Mouse (Mus musculus) liver, postnatal 0 days (tissue): ENCODE results near the gene Il27.

Source experiments
- CTCF ChIP-seq: sonication (generic); IDR thresholded peaks from 2 replicates; pipeline ENCODE4 v1.5.1; 2016; ENCODE audit warnings: antibody characterized with exemption, low read depth
- EP300 ChIP-seq: IDR thresholded peaks from 2 replicates; pipeline ENCODE4 v1.6.1; 2016; ENCODE audit warnings: antibody characterized with exemption, low read depth, mild to moderate bottlenecking

DNA sequence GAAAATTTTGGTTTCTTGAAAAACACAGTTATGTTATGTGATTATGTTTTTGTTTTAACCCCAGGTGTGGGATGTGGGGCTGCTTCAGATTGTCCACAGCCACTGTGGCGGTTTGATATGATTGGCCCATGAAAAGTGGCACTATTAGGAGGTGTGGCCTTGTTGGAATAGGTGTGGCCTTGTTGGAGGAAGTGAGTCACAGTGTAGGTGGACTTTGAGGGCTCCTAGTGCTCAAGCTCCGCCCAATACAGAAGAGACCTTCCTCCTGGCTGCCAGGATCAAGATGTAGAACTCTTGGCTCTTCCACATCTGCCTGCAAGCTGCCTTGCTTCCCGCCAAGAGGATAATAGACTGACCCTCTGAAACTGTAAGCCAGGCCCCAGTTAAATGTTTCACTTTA, 18.0 kb upstream of the Il27 start:
- TF ChIP-seq CTCF, result no peak
- no peak for TF ChIP-seq EP300
